Mouse (Mus musculus): ENCODE data around the gene Eif4g3. TPM values are rescaled to one million over a fixed set of nuclear protein-coding genes. Genes with fewer than 3 reads are reported as not detected.

Gene Eif4g3
- polyA plus RNA-seq, 1 experiment: 149 TPM

DNA sequence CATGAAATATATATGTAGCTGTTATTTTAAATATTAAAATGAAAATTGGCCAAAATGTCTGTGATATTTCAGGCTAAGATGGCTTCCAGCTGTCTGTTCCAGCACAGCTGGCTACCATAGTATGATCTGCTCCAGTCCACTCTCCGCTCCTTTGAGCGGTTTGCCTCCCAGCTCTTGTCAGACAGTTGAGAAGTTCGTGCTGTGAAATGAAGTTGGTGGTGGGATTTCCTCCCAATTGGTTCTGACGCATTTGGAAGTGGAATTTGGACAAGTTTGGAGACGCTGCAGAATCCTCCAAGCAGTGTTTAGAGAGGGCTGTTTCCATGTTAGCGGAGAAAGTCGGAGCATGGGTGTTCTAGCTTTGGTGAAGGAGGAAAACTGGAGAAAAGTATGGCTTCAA, 148.5 kb downstream of the Eif4g3 start:
- DNase-seq (ENCODE audit: extremely low spot score in 1 of 2, low spot score in 1 of 2): no peak

DNA sequence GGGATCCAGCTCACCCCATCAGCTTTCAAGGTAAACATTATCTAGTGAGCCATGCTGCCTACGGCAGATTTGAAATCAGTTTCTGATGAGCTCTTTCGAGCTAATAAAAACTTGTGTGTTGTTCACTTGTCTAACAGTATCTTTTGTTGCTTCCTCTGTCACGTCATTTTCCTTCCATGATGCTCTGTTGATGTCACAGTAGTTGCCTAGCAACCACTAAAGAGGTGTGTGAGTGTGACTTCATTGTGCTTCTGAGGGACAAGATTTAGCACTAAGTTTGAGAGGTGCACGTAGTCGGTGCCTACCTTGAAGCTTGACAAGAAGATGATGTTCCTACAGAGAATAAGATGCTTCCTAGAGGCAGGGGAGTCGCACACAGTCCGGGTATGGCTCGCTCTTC, 154.4 kb downstream of the Eif4g3 start:
- DNase-seq (ENCODE audit: extremely low spot score in 1 of 2, low spot score in 1 of 2): no peak

DNA sequence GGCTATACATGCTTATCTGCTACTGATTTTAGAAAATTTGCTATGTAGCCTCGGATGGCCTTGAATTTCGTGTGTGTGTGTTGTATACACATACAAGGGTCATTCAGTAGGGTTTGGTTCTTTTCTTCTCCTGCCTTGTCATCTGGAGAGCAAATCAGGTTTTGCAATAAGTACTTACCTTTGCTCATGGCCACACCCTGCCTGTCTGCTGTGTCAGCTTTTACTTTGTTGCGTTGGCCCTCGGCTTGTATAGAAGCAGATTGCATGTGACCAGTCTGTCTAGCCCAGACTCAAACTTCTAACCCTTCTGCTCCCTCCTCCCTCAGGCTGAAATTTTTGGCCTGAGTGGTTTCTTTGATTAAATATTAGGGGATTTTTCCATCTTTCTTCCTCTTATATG, 157.2 kb downstream of the Eif4g3 start:
- DNase-seq (ENCODE audit: extremely low spot score in 1 of 2, low spot score in 1 of 2): no peak

DNA sequence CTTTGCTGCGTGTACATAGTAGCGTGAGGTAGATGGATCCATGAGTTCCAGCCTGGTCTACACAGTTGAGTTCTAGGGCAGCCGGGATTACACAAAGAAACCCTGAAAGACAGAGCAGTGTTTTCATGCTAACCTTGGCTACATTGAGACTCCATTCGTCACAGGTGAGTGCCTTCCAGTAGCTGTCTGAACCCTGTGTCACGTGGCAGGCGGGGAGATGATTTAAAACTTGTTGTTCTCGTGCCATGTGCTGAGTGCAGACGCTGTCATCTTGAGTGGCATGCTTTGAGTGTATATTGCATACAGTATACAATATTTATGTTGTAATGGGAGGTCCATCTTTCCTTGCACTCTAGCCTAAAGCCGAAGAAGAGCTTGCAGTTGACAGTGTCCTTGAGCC, 158.4 kb downstream of the Eif4g3 start:
- no peak for DNase-seq (ENCODE audit: extremely low spot score in 1 of 2, low spot score in 1 of 2)

DNA sequence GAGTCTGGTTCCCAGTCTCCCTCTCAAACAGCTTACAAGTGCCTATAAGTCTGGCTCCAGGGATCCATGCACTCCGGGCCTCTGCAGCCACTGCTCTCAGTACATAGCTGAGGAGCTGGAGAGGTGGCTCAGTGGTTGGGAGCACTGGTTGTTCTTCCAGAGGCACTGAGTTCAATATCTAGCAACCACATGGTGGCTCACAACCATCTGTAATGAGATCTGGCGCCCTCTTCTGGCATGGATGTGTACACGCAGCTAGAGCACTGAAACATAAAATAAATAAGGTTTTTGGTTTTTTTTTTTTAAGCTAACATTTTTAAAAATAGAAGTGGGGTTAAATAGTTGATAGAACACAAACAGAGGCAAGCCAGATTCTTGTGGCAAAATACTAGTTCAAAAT, 161.2 kb downstream of the Eif4g3 start:
- no peak for DNase-seq (ENCODE audit: extremely low spot score in 1 of 2, low spot score in 1 of 2)

DNA sequence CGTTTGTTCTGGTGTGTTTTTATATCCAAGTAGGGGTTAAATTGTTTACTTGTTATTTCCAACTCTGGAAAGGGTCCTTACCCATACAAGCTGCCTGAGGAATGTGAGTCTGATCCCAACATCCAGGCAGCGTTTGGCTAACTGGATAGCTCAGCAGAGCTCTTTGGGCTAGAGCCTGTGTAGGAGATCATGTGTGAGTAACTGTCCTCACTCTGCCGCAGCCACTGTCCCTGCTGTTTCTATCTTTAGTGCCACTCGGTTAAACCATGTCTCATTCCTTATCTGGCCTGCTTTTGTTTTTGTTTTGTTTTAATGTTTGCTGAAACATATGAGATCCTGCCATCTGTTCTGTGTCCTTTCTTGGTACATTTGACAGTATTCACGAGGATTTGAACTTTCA, 168.1 kb downstream of the Eif4g3 start:
- no peak for DNase-seq (ENCODE audit: extremely low spot score in 1 of 2, low spot score in 1 of 2)

DNA sequence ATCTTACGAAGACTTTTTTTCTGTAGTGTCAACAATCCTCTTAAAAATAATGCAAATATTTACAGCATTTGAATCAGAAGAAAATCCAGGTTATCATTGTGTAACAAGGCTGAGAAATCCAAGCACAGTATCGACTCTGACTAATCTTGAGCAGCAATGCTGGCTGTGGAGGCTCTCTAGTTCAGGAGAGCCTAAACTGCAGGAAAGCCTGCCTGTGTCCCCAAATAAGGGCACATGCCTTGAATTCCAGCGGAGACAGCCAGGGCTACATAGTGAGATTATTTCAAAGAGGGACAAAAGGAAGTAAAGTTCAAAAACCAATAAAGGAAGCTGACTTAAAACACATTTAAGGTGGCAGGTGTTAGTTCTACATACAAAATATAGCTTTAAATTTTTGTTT, 168.7 kb downstream of the Eif4g3 start:
- no peak for DNase-seq (ENCODE audit: extremely low spot score in 1 of 2, low spot score in 1 of 2)

DNA sequence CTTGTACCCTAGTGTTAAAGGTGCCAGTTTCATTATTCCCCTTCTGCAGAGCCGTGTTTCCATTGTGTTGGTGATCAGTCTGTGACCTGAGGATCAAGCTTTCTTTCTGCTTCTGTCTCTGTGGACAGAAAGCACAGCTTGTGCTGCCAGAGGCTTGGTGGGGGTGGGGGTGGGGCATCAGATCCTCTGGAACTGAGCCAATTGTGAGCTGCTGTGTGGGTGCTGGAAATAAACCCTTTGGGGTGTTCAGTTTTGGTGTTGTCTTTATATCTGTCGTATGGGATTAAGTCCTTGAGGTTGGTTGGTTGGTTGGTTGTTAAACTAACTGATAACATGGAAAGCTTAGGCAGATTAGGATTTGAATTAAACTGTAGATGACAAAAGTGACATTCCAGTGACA, 171.0 kb downstream of the Eif4g3 start:
- no peak for DNase-seq (ENCODE audit: extremely low spot score in 1 of 2, low spot score in 1 of 2)

DNA sequence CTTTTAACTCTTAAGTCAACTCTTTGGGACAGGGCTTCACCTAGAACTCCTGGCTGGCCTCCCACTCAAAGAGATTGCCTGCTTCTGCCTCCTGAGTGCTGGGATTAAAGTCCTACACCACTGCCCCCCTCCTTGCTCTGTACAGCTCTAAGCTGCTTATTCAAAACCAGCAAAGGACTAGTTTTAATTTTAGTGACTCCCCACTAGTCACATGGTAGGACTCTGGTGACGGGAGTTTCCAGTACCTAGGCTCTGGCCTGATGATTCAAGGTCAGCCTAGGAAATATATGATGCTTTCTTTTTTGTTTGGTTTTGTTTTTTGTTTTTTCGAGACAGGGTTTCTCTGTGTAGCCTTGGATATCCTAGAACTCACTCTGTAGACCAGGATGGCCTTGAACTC, 172.0 kb downstream of the Eif4g3 start:
- DNase-seq (ENCODE audit: extremely low spot score in 1 of 2, low spot score in 1 of 2): no peak

DNA sequence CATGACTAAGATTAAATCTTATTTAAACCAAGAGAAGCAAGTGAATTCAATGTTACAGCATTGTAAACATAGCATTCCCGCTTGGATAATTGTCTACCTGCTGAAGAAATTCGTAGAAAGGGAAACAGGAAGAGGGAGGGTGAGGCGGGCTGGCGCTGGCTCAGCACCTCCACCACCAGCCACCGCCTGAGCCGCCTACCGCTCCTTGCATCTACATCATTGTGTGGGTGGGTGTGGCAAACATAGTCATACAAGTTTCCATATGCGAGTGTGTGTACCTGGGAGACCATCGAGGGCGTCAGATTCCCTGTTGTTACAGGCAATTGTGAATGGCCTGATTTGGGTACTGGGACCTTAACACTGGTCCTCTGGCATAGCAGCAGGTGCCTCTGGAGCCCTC, 173.7 kb downstream of the Eif4g3 start:
- peak; percentile 34 to 68 for DNase-seq (ENCODE audit: extremely low spot score in 1 of 2, low spot score in 1 of 2)

DNA sequence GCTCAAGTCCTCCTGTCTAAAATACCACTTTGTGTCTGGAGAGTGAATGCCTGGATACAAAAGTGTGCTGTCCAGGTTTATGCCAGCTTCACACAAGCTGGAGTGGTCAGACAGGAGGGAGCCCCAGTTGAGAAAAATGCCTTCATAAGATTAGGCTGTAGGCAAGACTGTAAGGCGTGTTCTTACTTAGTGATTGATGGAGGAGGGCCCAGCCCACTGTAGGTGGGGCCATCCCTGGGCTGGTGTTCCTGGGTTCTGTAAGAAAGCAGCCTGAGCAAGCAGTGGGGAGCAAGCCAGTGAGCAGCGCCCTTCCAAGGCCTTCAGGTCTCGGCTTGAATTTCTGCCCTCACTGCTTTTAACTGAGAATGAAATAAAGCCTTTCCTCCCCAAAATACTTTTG, 175.3 kb downstream of the Eif4g3 start:
- no peak for DNase-seq (ENCODE audit: extremely low spot score in 1 of 2, low spot score in 1 of 2)

DNA sequence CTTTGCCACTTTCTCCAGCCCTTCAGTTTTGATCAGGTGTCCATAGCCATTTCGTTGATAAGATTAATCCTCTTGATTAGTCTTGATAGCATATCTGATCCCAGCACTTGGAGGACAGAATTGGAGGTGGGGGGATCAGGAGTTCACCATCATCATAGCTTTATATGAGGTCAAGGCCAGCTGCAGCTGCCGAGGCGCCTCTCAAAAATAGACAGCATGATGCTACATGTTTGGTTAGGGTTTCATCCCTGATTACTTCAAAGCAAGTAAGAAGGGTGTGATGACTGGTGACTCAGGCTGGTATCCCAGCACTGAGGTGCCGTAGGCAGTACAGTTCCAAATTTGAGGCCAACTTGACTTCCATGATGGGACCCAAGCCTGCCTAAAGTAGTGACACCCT, 176.6 kb downstream of the Eif4g3 start:
- DNase-seq (ENCODE audit: extremely low spot score in 1 of 2, low spot score in 1 of 2): no peak

DNA sequence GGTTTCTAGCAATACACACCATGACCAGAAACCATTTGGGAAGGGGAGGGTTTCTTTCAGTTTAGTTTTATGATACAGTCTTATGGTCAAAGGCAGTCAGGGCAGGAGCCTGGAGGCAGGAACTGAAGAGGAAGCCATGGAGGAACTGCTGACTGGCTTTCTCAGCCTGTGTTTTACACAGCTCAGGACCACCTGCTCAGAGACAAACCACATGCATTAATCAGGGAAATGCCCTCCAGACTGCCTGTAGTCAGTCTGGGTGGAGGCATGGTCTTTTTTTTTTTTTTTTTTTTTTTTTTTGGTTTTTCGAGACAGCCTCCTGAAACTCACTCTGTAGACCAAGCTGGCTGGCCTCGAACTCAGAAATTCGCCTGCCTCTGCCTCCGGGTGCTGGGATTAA, 179.9 kb downstream of the Eif4g3 start:
- no peak for DNase-seq (ENCODE audit: extremely low spot score in 1 of 2, low spot score in 1 of 2)

DNA sequence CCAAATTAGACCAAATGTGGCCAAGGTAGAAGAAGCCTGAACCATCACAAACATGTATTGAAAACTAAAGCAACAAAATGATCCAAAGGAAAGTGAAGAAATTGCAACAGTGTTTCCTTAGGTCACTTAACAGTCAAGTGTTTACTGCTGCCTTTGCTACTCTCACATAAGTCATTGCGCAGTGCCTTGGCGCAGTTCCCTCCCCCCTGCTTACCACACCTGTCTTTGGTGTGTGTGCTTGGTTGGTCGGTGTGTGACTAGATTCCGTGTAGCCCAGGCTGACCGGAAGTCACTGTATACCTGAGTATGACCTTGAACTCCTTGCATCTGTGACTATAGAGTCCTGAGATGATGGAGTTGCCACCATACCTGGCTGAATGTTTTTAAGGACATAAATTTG, 186.6 kb downstream of the Eif4g3 start:
- DNase-seq (ENCODE audit: extremely low spot score in 1 of 2, low spot score in 1 of 2): no peak

DNA sequence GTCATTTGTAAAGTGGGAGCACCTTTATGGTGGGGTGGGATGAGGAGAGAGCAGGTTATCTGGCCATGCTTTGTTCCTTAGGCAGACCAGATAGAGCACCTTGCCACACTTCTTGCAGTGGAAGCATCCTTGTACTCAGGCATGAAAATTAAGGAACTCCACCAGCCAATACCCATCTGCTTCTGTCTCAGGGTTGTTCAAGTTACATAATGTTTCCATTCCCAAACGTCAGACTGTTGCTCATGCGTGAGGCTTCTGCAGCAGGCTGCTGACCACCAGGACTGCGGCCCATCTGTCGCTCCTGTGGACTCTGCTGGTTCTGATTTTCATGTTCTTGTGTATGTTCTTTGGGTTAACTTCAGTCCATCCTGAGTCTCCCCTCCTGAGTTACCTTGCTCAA, 187.9 kb downstream of the Eif4g3 start:
- peak in 1 of 2 experiments; percentile 33 for DNase-seq (ENCODE audit: extremely low spot score in 1 of 2, low spot score in 1 of 2)

DNA sequence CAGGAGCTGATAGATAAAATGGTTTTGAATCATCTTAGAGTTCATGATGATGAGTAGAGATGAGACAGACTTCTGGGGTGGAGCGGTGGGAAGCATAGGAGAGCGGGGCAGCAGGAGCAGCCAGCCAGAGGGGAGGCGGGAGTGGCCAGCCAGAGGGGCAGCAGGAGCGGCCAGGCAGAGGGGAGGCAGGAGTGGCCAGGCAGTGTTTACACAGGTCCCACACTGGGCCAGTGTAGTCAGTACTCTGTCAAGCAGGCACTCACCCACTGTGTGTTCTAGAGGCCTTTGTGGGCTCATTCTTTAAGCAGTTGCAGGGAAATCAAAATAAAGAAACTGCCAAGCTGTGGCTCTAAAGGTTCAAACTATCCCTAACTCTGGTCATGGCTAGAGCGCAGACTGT, 191.2 kb downstream of the Eif4g3 start:
- DNase-seq (ENCODE audit: extremely low spot score in 1 of 2, low spot score in 1 of 2): no peak

DNA sequence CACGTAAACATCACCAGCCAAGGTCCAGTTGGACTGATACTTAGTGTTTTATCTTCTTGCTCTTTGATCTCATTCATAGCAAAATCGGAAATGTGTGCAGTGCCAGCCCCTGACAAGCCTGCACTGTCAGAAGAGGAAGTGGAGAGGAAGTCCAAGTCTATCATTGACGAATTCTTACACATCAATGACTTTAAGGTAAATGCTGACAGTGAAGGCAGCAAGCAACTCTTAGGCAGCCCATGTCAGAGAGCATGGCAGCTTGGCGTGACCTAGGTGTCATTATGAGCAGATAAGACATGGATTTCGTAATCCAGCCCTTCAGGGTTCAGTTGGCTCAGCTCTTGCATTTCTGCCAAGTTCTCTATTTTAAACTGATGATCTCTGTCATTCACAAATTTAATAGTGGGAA, 191.8 kb downstream of the Eif4g3 start:
- no peak for DNase-seq (ENCODE audit: extremely low spot score in 1 of 2, low spot score in 1 of 2)

DNA sequence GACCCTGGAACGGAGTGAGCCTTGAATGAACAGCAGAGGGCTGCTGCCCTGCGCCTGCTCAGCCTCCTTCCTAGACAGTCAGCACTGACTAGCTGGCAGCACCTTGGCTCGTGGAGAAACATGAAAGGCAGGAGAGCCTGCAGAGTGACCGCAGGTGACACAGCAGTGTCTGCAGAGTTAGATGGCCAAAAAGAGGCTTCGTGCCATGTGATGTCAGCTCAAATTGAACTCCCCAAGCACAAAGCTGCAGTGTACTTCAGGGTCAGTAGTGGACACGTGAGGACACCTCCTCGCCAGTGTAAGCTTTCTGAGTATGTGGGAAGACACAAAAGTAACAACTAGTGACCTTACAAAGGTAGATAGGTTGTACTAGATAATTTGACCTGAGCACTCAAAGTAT, 193.1 kb downstream of the Eif4g3 start:
- no peak for DNase-seq (ENCODE audit: extremely low spot score in 1 of 2, low spot score in 1 of 2)

DNA sequence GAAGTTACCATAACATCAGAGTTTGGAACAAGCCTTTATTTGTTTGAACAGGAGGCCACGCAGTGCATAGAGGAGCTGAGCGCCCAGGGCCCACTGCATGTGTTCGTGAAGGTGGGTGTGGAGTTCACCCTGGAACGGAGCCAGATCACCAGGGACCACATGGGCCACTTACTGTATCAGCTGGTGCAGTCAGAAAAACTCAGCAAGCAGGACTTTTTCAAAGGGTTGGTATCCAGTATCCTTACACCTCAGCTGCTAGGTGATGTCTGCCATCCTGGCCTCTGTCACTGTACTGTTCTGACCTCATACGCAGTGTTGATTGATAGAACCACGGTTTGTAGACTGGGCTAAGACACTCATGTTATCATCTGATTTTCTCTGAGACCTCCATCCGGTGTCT, 195.2 kb downstream of the Eif4g3 start:
- DNase-seq (ENCODE audit: extremely low spot score in 1 of 2, low spot score in 1 of 2): no peak

DNA sequence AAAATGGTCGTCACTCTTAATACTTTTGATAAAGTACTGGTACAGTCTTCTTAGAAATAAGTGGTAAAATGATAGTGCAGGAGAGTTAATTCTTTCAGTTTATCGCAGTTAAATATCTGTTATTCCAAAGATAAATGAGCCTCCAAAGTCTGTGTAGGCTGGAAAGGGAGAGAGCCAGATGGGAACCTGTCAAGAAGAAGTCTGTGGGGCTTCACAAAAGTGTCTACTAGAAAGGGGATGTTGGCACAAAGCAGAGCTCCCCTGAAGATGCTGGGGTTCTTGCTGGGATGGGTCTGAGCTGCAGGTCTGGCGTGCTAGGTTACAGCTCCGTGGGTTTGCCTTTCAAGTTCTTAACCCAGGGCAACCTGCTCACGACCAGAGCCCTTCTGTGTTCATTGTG, 199.7 kb downstream of the Eif4g3 start:
- DNase-seq (ENCODE audit: extremely low spot score in 1 of 2, low spot score in 1 of 2): peak in 1 of 2 experiments; percentile 42

DNA sequence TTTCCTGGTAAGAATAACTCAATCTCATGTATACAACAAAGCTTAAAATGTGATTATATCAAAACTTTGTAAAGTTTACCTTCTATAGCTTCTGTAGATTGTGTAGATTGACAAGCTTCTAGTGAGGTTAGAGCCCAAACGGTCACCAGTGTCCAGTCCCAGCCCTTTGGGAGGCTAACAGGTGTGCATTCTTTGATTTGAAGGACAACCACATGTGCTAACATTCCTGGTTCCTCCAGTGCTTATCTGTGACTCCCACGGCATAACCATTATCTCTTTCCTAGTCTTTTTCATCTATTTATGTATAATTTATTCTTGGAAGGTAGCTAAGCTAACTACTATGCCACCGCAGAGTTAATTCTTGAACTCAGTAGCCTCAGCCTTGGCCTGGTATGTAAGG, 207.9 kb downstream of the Eif4g3 start:
- no peak for DNase-seq (ENCODE audit: extremely low spot score in 1 of 2, low spot score in 1 of 2)

DNA sequence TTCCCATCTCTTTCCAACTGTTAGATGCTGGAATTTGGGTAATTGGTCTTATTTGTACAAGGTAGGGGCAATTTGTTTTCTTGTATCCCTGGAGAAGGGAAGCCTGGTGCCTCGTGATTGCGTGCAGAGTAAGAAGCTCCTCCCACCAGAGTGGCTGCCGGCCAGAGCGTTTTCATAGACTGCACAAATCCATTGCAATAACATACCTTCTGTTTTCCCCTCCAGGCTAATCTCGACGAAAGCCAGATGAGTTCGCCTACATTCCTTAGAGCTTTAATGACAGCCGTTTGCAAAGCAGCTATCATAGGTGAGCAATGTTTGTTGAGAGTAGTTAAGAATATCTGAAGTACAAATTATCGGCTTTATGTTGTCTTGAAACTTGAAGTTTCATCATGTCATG, 208.9 kb downstream of the Eif4g3 start:
- no peak for DNase-seq (ENCODE audit: extremely low spot score in 1 of 2, low spot score in 1 of 2)

DNA sequence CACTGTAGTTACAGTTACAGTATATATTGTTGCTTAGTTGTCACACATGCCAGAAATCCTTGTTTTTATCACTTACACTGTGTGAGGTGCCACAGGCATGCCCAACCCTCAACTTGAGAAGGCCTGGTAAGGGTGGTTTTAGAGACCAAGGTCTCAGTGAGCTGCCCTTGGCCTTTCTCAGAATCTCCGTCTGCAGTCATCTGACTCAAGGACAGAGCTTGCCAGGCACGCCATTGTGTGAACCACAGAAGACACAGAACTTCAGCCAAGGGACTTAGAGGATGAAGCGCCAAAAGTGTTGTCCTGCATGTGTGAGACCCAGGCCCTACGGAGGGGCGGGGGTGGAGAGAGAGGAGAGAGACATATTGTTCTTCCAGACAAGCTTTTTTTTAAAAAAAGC, 217.3 kb downstream of the Eif4g3 start:
- DNase-seq (ENCODE audit: extremely low spot score in 1 of 2, low spot score in 1 of 2): no peak

DNA sequence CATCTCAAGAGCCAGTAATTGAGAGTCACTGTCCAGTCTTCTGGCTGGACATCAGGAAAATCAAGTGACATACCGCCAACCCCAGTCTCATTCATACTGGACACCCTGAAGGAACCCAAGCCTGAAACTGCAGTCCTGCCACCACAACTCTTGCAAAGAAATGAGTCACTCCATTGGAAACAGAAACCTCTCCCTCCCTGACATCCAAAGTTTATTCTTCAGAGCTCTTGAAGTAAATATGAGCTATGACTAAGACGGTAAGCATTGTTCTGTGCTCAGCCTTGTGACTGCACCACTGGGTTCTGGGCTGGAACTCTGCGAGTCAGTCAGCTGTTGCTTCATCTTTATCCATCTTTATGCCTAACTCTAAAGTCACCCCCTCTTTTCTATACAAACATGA, 221.0 kb downstream of the Eif4g3 start:
- no peak for DNase-seq (ENCODE audit: extremely low spot score in 1 of 2, low spot score in 1 of 2)
